Mouse (Mus musculus) ES-E14 (cell line): ENCODE measurements around the gene Mctp2.

Experiments
- CHD2 ChIP-seq: IDR thresholded peaks from 2 replicates; pipeline ENCODE4 v1.6.1; 2014; ENCODE audit warnings: mild to moderate bottlenecking, low read depth, low read length, inconsistent platforms
- HCFC1 ChIP-seq: IDR thresholded peaks from 2 replicates; pipeline ENCODE4 v1.6.1; 2012; ENCODE audit warnings: low read length, inconsistent platforms, borderline replicate concordance; ENCODE audit not compliant: insufficient read depth
- MAFK ChIP-seq: IDR thresholded peaks from 2 replicates; pipeline ENCODE4 v1.6.1; 2014; ENCODE audit warnings: mild to moderate bottlenecking, low read depth, low read length, inconsistent platforms; ENCODE audit not compliant: insufficient read depth
- ZNF384 ChIP-seq: IDR thresholded peaks from 2 replicates; pipeline ENCODE4 v1.6.1; 2012; ENCODE audit warnings: low read depth, low read length, inconsistent platforms

GRCm38 (mm10) chr7:72051759-72052158 lies 254.6 kb downstream of the Mctp2 start:
- TF ChIP-seq MAFK: no peak
- TF ChIP-seq ZNF384: no peak
- TF ChIP-seq HCFC1: no peak
- TF ChIP-seq CHD2: no peak
